Mouse (Mus musculus): ENCODE measurements around the gene Rad51c. TPM values are rescaled to one million over a fixed set of nuclear protein-coding genes. Genes with fewer than 3 reads are reported as not detected.
A peak's percentile ranks its signal among the peaks of the same experiment; 100 is the strongest.

Rad51c gene
- total and polyA plus RNA-seq, 3 experiments, result 1.5 to 1.9 TPM; not detected in 1

DNA sequence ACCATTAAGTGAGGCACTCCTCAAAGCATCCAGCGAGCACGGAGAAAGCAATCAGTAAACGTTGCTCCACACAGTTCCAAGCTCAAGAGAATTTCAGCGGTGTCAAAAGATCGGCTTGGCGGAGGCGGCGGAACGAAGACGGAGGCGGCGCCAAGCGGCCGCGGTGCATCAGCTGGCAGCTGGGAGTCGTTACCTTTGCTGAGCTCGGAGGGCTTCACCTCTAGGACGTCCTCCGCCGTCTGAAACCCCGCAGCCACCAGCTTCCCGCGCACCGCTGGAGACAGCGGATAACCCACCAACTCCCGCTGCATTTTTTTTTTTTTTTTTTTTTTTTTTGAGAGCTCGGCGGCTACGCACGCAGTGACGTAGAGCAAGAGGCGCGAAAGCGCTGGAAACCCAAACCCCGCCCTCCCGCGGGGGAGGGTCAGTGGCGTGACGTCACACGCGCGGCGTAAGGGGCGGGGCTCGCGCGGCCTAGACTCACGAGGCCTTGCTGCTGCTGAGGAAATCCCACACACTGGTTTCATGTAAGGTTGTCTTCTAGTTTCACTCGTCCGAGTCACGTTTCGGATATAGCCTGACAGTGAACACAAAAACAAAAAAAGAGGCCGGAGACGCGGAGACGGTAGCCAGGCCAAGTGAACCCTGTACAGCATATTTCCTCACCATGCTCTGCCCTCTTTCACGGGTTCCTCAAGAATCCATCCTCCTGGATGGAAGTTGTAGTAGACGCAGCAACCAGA is 472 bp downstream of the Rad51c start (continued):
- no peak for TF ChIP-seq CHD2 (IDR thresholded peaks at IDR 0.05; ENCODE audit: low read length)
- TF ChIP-seq TCF12 (IDR thresholded peaks at IDR 0.05; ENCODE audit: low read depth, low read length), result peak; percentile 70
- TF ChIP-seq POLR2A (IDR thresholded peaks at IDR 0.05; ENCODE audit: control insufficient read depth in 1 of 2, insufficient read depth in 1 of 2, low read depth in 1 of 2, low read length in 2 of 2, poor library complexity in 1 of 2), result peak; percentile 79 to 99
- TF ChIP-seq MYC (IDR thresholded peaks at IDR 0.05; ENCODE audit: low read depth, low read length), result peak; percentile 94
- peak; percentile 81 for TF ChIP-seq SIN3A (IDR thresholded peaks at IDR 0.05; ENCODE audit: low read length)
- no peak for TF ChIP-seq USF1 (IDR thresholded peaks at IDR 0.05; ENCODE audit: low read depth, low read length)
- peak; percentile 94 for TF ChIP-seq MAZ (IDR thresholded peaks at IDR 0.05; ENCODE audit: low read depth, low read length)
- no peak for TF ChIP-seq POLR2AphosphoS5 (IDR thresholded peaks at IDR 0.05; ENCODE audit: borderline replicate concordance, low read depth, low read length)
- TF ChIP-seq BHLHE40 (IDR thresholded peaks at IDR 0.05; ENCODE audit: borderline replicate concordance, low read depth, low read length), result peak; percentile 73; the same call in 1 of the 2 replicates
- TF ChIP-seq POLR2AphosphoS2 (IDR thresholded peaks at IDR 0.05; ENCODE audit: low read length), result peak; percentile 99
- peak; percentile 79 for TF ChIP-seq HCFC1 (IDR thresholded peaks at IDR 0.05; ENCODE audit: low read depth, low read length)
- no peak for TF ChIP-seq NRF1 (IDR thresholded peaks at IDR 0.05; ENCODE audit: insufficient read depth, low read depth, low read length, poor library complexity, severe bottlenecking)
- peak; percentile 60 for TF ChIP-seq ETS1 (IDR thresholded peaks at IDR 0.05; ENCODE audit: low read depth, low read length)
- TF ChIP-seq MAFK (IDR thresholded peaks at IDR 0.05; ENCODE audit: borderline replicate concordance, low read depth, low read length), result no peak
- no peak for TF ChIP-seq UBTF (IDR thresholded peaks at IDR 0.05; ENCODE audit: borderline replicate concordance, insufficient read depth, low read depth, low read length)
- no peak for TF ChIP-seq RAD21 (IDR thresholded peaks at IDR 0.05; ENCODE audit: low read depth, low read length)
- no peak for TF ChIP-seq ELF1 (IDR thresholded peaks at IDR 0.05; ENCODE audit: low read depth, low read length)
- TF ChIP-seq GABPA (IDR thresholded peaks at IDR 0.05; ENCODE audit: low read depth, low read length), result no peak
- TF ChIP-seq EP300 (IDR thresholded peaks at IDR 0.05; ENCODE audit: low read depth in 1 of 2, low read length in 2 of 2), result no peak
- TF ChIP-seq ZKSCAN1 (IDR thresholded peaks at IDR 0.05; ENCODE audit: low read depth, low read length), result no peak; the same call in 1 of the 2 replicates
- TF ChIP-seq SMC3 (IDR thresholded peaks at IDR 0.05; ENCODE audit: low read depth, low read length), result no peak; the same call in 1 of the 2 replicates
- TF ChIP-seq USF2 (IDR thresholded peaks at IDR 0.05; ENCODE audit: borderline replicate concordance in 1 of 2, insufficient read depth in 1 of 2, low read depth in 1 of 2, low read length in 2 of 2), result no peak
- no peak for TF ChIP-seq MYB (IDR thresholded peaks at IDR 0.05; ENCODE audit: low read depth, low read length)

All from MEL (cell line).